Mouse (Mus musculus) embryonic facial prominence, embryonic 11.5 days (tissue): Measurements from ENCODE around the gene Hbq1a. TPM values are rescaled to one million over a fixed set of nuclear protein-coding genes. Genes with fewer than 3 reads are reported as not detected.

Experiments used
- ATAC-seq: fragments of 200-750 bp; cut with Nextera tagmentation; replicated peaks from 2 replicates; pipeline ENCODE4 v1.8.0; 2017; ENCODE audit warnings: low read depth; ENCODE audit not compliant: insufficient number of reproducible peaks, low FRiP score, low TSS enrichment
- DNase-seq: peaks from one replicate; pipeline ENCODE4 v3.0.0-alpha.2; 2015; ENCODE audit warnings: low spot score
- H3K27ac ChIP-seq: fragments of 300-500 bp; sonication (generic); replicated peaks from 2 replicates; pipeline ENCODE4 v1.5.1; 2014; ENCODE audit warnings: mild to moderate bottlenecking, low read depth, low read length, control low read depth
- H3K27me3 ChIP-seq: fragments of 300-500 bp; sonication (generic); 2 replicates; pipeline ENCODE4 v1.6.1; 2014; ENCODE audit warnings: mild to moderate bottlenecking, low read length, moderate library complexity, mixed read lengths; ENCODE audit not compliant: control insufficient read depth, insufficient read depth
- H3K36me3 ChIP-seq: fragments of 300-500 bp; sonication (generic); replicated peaks from 2 replicates; pipeline ENCODE4 v1.6.1; 2014; ENCODE audit warnings: low read depth, mild to moderate bottlenecking, low read length, moderate library complexity, mixed read lengths; ENCODE audit not compliant: control insufficient read depth, insufficient read depth
- H3K4me1 ChIP-seq: fragments of 300-500 bp; sonication (generic); 2 replicates; pipeline ENCODE4 v1.6.1; 2014; ENCODE audit warnings: low read length, mixed read lengths; ENCODE audit not compliant: control insufficient read depth, insufficient read depth
- H3K4me2 ChIP-seq: fragments of 300-500 bp; sonication (generic); 2 replicates; pipeline ENCODE4 v1.6.1; 2014; ENCODE audit warnings: low read depth, mild to moderate bottlenecking, control low read depth, low read length, moderate library complexity
- H3K4me3 ChIP-seq: fragments of 300-500 bp; sonication (generic); 2 replicates; pipeline ENCODE4 v1.5.1; 2014; ENCODE audit warnings: low read depth, low read length, control low read depth
- H3K9ac ChIP-seq: fragments of 300-500 bp; sonication (generic); replicated peaks from 2 replicates; pipeline ENCODE4 v1.6.1; 2014; ENCODE audit warnings: mild to moderate bottlenecking, control low read depth, low read length
- H3K9me3 ChIP-seq: fragments of 300-500 bp; sonication (generic); replicated peaks from 2 replicates; pipeline ENCODE4 v1.6.1; 2016; ENCODE audit warnings: mild to moderate bottlenecking, low read length, inconsistent platforms, mixed read lengths; ENCODE audit not compliant: control insufficient read depth
- WGBS: fragments of 180-500 bp; shearing (Covaris S2); extraction: QIAGEN DNeasy Blood & Tissue Kit; methylation state at CpG from one replicate; pipeline ENCODE4 v1.1.7; 2014; 5-methylcytosine and 5-hydroxymethylcytosine counted together
- polyA plus RNA-seq: library from polyadenylated mRNA; unstranded; fragments of >200 nt; fragmentation: Nextera tagmentation; extraction: Ambion mirVana; gene quantifications from 2 replicates; pipeline ENCODE4 v1.2.1, GENCODE M21; 2014

The Hbq1a gene
- polyA plus RNA-seq, 1 experiment from 2014 or later: 0.50 TPM

DNA sequence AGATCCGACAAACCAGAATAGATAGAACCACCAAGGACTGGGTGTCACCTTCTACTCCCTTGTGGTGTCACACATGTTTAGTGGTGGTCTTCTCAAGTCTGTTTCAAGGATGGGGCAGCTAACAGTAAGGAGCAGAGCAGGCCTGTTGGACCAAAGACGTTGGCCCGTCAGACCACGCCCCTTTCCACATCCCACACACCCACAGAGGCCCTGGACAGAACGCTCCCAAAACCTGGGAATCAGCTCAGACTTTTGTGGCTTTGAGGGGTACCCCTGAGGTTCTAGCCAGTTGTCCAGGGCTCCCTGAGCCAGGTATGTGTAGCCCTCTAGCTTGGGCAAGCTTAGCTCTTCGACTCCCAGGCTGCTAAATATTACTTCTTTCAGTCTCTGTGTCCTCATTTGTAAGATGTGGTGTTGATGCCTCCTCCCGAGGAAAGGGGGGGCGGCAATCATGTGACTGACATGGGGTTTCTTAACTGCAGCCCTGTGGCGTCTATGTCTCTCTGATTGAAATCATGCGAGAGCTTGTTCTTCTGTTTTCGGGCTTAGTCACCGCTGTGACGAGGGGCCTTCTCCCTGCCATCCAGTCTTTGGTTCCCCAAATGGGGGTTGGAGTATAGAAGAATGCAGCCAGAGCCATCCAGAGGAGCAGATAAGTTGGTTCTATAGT is 49.5 kb downstream of the Hbq1a start:
- DNase-seq: no peak
- Histone ChIP-seq H3K36me3 (peaks cover 3% of the 10 kb centered on the region), H3K9ac (no peak overlapping the region)

More for the DNA sequence above, 49.5 kb downstream of the Hbq1a start:
- WGBS: 77% methylated on average over 13 of the region's 13 CpGs
- no peak for ATAC-seq
- H3K4me2 ChIP-seq: no peak overlapping the region
- H3K27me3 ChIP-seq: no peaks in the 10 kb centered on the region
- no peak overlapping the region for H3K27ac ChIP-seq
- no peak overlapping the region for H3K4me3 ChIP-seq
- H3K4me1 ChIP-seq: peaks cover 5% of the 10 kb centered on the region
- no peaks in the 10 kb centered on the region for H3K9me3 ChIP-seq

Other genes with a start within 250 kb of the Hbq1a start
- gene Il9r, start 99.8 kb upstream of the Hbq1a start, polyA plus RNA-seq: 0.08 TPM in 1 of 2 replicates, not detected in the other
- gene Snrnp25, start 94.7 kb upstream of the Hbq1a start, polyA plus RNA-seq: 91.8 and 94.6 TPM in 2 replicates
- gene Rhbdf1, start 77.8 kb upstream of the Hbq1a start, polyA plus RNA-seq: 21.6 and 24.0 TPM in 2 replicates
- 29.6 and 30.9 TPM in 2 replicates for gene Mpg, start 73.6 kb upstream of the Hbq1a start, polyA plus RNA-seq
- gene Nprl3, start 32.4 kb upstream of the Hbq1a start, polyA plus RNA-seq: 23.4 and 28.7 TPM in 2 replicates
- gene Hba-x, start 23.7 kb upstream of the Hbq1a start, polyA plus RNA-seq: 2,193 and 2,570 TPM in 2 replicates
- 2,270 and 2,500 TPM in 2 replicates for gene Hba-a1, start 16.6 kb upstream of the Hbq1a start, polyA plus RNA-seq
- 6.3 and 6.8 TPM in 2 replicates for gene Hbq1b, start 13.1 kb upstream of the Hbq1a start, polyA plus RNA-seq
- 4,574 and 5,165 TPM in 2 replicates for gene Hba-a2, start 3.6 kb upstream of the Hbq1a start, polyA plus RNA-seq
- 17.2 and 18.0 TPM in 2 replicates for gene Sh3pxd2b, start 47.8 kb downstream of the Hbq1a start, polyA plus RNA-seq
- gene Ubtd2, start 155.3 kb downstream of the Hbq1a start, polyA plus RNA-seq: 99.8 and 104 TPM in 2 replicates
- 0.65 TPM in 1 of 2 replicates, not detected in the other for gene Efcab9, start 232.0 kb downstream of the Hbq1a start, polyA plus RNA-seq
- gene Stk10, start 233.2 kb downstream of the Hbq1a start, polyA plus RNA-seq: 1.4 and 1.7 TPM in 2 replicates